Mouse (Mus musculus) CH12.LX (cell line): ENCODE data around the gene Prdm8. TPM values are rescaled to one million over a fixed set of nuclear protein-coding genes. Genes with fewer than 3 reads are reported as not detected.

Source experiments
- DNase-seq: peaks from one replicate; pipeline ENCODE4 v3.0.0-alpha.2; 2013; ENCODE audit errors: extremely low read depth
- H3K27ac ChIP-seq: 2 replicates; pipeline ENCODE4 v1.5.1; 2012; ENCODE audit warnings: low read depth, mild to moderate bottlenecking, control low read depth, moderate library complexity; ENCODE audit not compliant: insufficient read depth
- H3K27me3 ChIP-seq: replicated peaks from 2 replicates; pipeline ENCODE3; 2012; ENCODE audit warnings: inconsistent platforms
- H3K36me3 ChIP-seq, 2 experiments: replicated peaks in 1 of 2; 2 replicates each; pipeline versions ENCODE3 to v1.6.1; 2012; ENCODE audit warnings: inconsistent platforms in 1 of 2, low read length in 1 of 2, mild to moderate bottlenecking in 1 of 2, mixed read lengths in 1 of 2, moderate library complexity in 1 of 2; ENCODE audit not compliant: control insufficient read depth in 1 of 2, insufficient read depth in 1 of 2
- H3K4me1 ChIP-seq, 2 experiments: 2 replicates each; pipeline ENCODE4 v1.6.1; 2012; ENCODE audit warnings: inconsistent platforms in 1 of 2, moderate library complexity in 1 of 2; ENCODE audit not compliant: insufficient read depth in 2 of 2, control insufficient read depth in 1 of 2
- H3K4me2 ChIP-seq: 2 replicates; pipeline ENCODE4 v1.6.1; 2012; ENCODE audit warnings: low read depth, mild to moderate bottlenecking, control low read depth; ENCODE audit not compliant: poor library complexity, insufficient read depth, severe bottlenecking
- H3K4me3 ChIP-seq, 3 experiments: fragments of 150-350 bp in 1 of 3; sonication (generic) in 1 of 3; replicated peaks in 1 of 3; 2 replicates each; pipeline versions ENCODE3 to v1.5.1; 2011 to 2012; ENCODE audit warnings: low read depth in 2 of 3, low read length in 2 of 3, mild to moderate bottlenecking in 2 of 3, moderate library complexity in 2 of 3, control low read depth in 1 of 3, improper control_type of control experiment in 1 of 3, inconsistent platforms in 1 of 3, mixed read lengths in 1 of 3; ENCODE audit not compliant: poor library complexity in 1 of 3
- H3K79me2 ChIP-seq: replicated peaks from 2 replicates; pipeline ENCODE4 v1.6.1; 2012; ENCODE audit warnings: mild to moderate bottlenecking, moderate library complexity; ENCODE audit not compliant: control insufficient read depth, poor library complexity, insufficient read depth, severe bottlenecking; ENCODE audit errors: extremely low read depth
- H3K9ac ChIP-seq: 2 replicates; pipeline ENCODE4 v1.6.1; 2012; ENCODE audit warnings: low read depth, mild to moderate bottlenecking, control low read depth, moderate library complexity; ENCODE audit not compliant: insufficient read depth
- H3K9me3 ChIP-seq: replicated peaks from 2 replicates; pipeline ENCODE3; 2012; ENCODE audit warnings: low read length, inconsistent platforms, mixed read lengths
- BHLHE40 ChIP-seq: IDR thresholded peaks from 2 replicates; pipeline ENCODE4 v1.6.1; 2011; ENCODE audit warnings: mild to moderate bottlenecking, low read depth, low read length, improper control_type of control experiment
- CHD1 ChIP-seq: IDR thresholded peaks from 2 replicates; pipeline ENCODE4 v1.6.1; 2012; ENCODE audit warnings: low read depth, low read length, improper control_type of control experiment, inconsistent platforms
- CHD2 ChIP-seq: IDR thresholded peaks from 2 replicates; pipeline ENCODE4 v1.6.1; 2011; ENCODE audit warnings: low read length, improper control_type of control experiment
- CTCF ChIP-seq, 2 experiments: IDR thresholded peaks in 1 of 2; conservative IDR thresholded peaks in 1 of 2; 2 replicates each; pipeline ENCODE4 v1.5.1; 2011 to 2012; ENCODE audit warnings: low read depth in 2 of 2, low read length in 2 of 2, improper control_type of control experiment in 1 of 2, inconsistent platforms in 1 of 2, mild to moderate bottlenecking in 1 of 2, moderate library complexity in 1 of 2
- E2F4 ChIP-seq: IDR thresholded peaks from 2 replicates; pipeline ENCODE4 v1.6.1; 2011; ENCODE audit warnings: low read depth, low read length, improper control_type of control experiment; ENCODE audit not compliant: insufficient replicate concordance
- ELF1 ChIP-seq: IDR thresholded peaks from 2 replicates; pipeline ENCODE4 v1.6.1; 2014; ENCODE audit warnings: low read depth, mild to moderate bottlenecking, inconsistent platforms, low read length, improper control_type of control experiment
- EP300 ChIP-seq: IDR thresholded peaks from 2 replicates; pipeline ENCODE4 v1.6.1; 2011; ENCODE audit warnings: low read length, improper control_type of control experiment
- ETS1 ChIP-seq: conservative IDR thresholded peaks from 2 replicates; pipeline ENCODE4 v1.6.1; 2012; ENCODE audit warnings: low read depth, mild to moderate bottlenecking, inconsistent platforms, low read length, improper control_type of control experiment, moderate library complexity
- GABPA ChIP-seq: IDR thresholded peaks from 2 replicates; pipeline ENCODE4 v1.6.1; 2012; ENCODE audit warnings: low read depth, low read length, improper control_type of control experiment, inconsistent platforms; ENCODE audit not compliant: insufficient replicate concordance
- HCFC1 ChIP-seq: IDR thresholded peaks from 2 replicates; pipeline ENCODE4 v1.6.1; 2012; ENCODE audit warnings: low read depth, mild to moderate bottlenecking, inconsistent platforms, low read length, improper control_type of control experiment
- IRF4 ChIP-seq: IDR thresholded peaks from 2 replicates; pipeline ENCODE4 v1.6.1; 2014; ENCODE audit warnings: low read depth, mild to moderate bottlenecking, inconsistent platforms, low read length, improper control_type of control experiment
- JUN ChIP-seq: IDR thresholded peaks from 2 replicates; pipeline ENCODE4 v1.6.1; 2011; ENCODE audit warnings: low read depth, mild to moderate bottlenecking, low read length, improper control_type of control experiment, moderate library complexity; ENCODE audit not compliant: insufficient read depth
- KAT2A ChIP-seq: IDR thresholded peaks from 2 replicates; pipeline ENCODE4 v1.6.1; 2012; ENCODE audit warnings: low read length, improper control_type of control experiment, inconsistent platforms; ENCODE audit not compliant: insufficient replicate concordance
- MAFK ChIP-seq: IDR thresholded peaks from 2 replicates; pipeline ENCODE4 v1.6.1; 2011; ENCODE audit warnings: low read length, improper control_type of control experiment; ENCODE audit not compliant: insufficient replicate concordance
- MAX ChIP-seq: IDR thresholded peaks from 2 replicates; pipeline ENCODE4 v1.6.1; 2011; ENCODE audit warnings: low read length, improper control_type of control experiment
- MAZ ChIP-seq: IDR thresholded peaks from 2 replicates; pipeline ENCODE4 v1.6.1; 2012; ENCODE audit warnings: low read depth, mild to moderate bottlenecking, inconsistent platforms, low read length, improper control_type of control experiment, moderate library complexity
- MEF2A ChIP-seq: IDR thresholded peaks from 2 replicates; pipeline ENCODE4 v1.6.1; 2014; ENCODE audit warnings: low read depth, mild to moderate bottlenecking, inconsistent platforms, low read length, improper control_type of control experiment, borderline replicate concordance
- MXI1 ChIP-seq: IDR thresholded peaks from 2 replicates; pipeline ENCODE4 v1.6.1; 2011; ENCODE audit warnings: mild to moderate bottlenecking, low read depth, low read length, improper control_type of control experiment
- MYC ChIP-seq: IDR thresholded peaks from 2 replicates; pipeline ENCODE4 v1.6.1; 2011; ENCODE audit warnings: low read depth, mild to moderate bottlenecking, improper control_type of control experiment, low read length
- NELFE ChIP-seq: IDR thresholded peaks from 2 replicates; pipeline ENCODE4 v1.6.1; 2011; ENCODE audit warnings: low read depth, low read length, improper control_type of control experiment
- NRF1 ChIP-seq: IDR thresholded peaks from 2 replicates; pipeline ENCODE4 v1.6.1; 2014; ENCODE audit warnings: low read depth, mild to moderate bottlenecking, inconsistent platforms, low read length, improper control_type of control experiment, moderate library complexity
- PAX5 ChIP-seq: IDR thresholded peaks from 2 replicates; pipeline ENCODE4 v1.6.1; 2012; ENCODE audit warnings: low read length, inconsistent platforms, mixed read lengths
- POLR2A ChIP-seq: IDR thresholded peaks from 2 replicates; pipeline ENCODE4 v1.6.1; 2011; ENCODE audit warnings: low read depth, mild to moderate bottlenecking, improper control_type of control experiment, low read length
- RAD21 ChIP-seq: IDR thresholded peaks from 2 replicates; pipeline ENCODE4 v1.6.1; 2011; ENCODE audit warnings: low read depth, mild to moderate bottlenecking, low read length, improper control_type of control experiment, moderate library complexity
- RCOR1 ChIP-seq: conservative IDR thresholded peaks from 2 replicates; pipeline ENCODE4 v1.6.1; 2012; ENCODE audit warnings: low read depth, mild to moderate bottlenecking, inconsistent platforms, low read length, improper control_type of control experiment
- SIN3A ChIP-seq: IDR thresholded peaks from 2 replicates; pipeline ENCODE4 v1.6.1; 2012; ENCODE audit warnings: low read length, improper control_type of control experiment, inconsistent platforms
- SMC3 ChIP-seq: IDR thresholded peaks from 2 replicates; pipeline ENCODE4 v1.6.1; 2011; ENCODE audit warnings: low read depth, low read length, improper control_type of control experiment
- TBP ChIP-seq: conservative IDR thresholded peaks from 2 replicates; pipeline ENCODE4 v1.6.1; 2011; ENCODE audit warnings: low read depth, low read length, improper control_type of control experiment
- TCF12 ChIP-seq: IDR thresholded peaks from 2 replicates; pipeline ENCODE4 v1.6.1; 2014; ENCODE audit warnings: low read depth, mild to moderate bottlenecking, inconsistent platforms, low read length, improper control_type of control experiment
- UBTF ChIP-seq: IDR thresholded peaks from 2 replicates; pipeline ENCODE4 v1.6.1; 2012; ENCODE audit warnings: low read depth, mild to moderate bottlenecking, inconsistent platforms, low read length, improper control_type of control experiment, moderate library complexity
- USF1 ChIP-seq: IDR thresholded peaks from 2 replicates; pipeline ENCODE4 v1.6.1; 2014; ENCODE audit warnings: low read depth, mild to moderate bottlenecking, inconsistent platforms, low read length, improper control_type of control experiment
- USF2 ChIP-seq: conservative IDR thresholded peaks from 2 replicates; pipeline ENCODE4 v1.6.1; 2011; ENCODE audit warnings: low read depth, low read length, improper control_type of control experiment
- ZC3H11A ChIP-seq: IDR thresholded peaks from 2 replicates; pipeline ENCODE4 v1.6.1; 2012; ENCODE audit warnings: low read depth, mild to moderate bottlenecking, inconsistent platforms, low read length, improper control_type of control experiment
- ZMIZ1 ChIP-seq: IDR thresholded peaks from 2 replicates; pipeline ENCODE4 v1.6.1; 2012; ENCODE audit warnings: low read depth, mild to moderate bottlenecking, inconsistent platforms, low read length, improper control_type of control experiment
- dilution Hi-C: fragments of 300-500 bp; cut with MboI; formaldehyde crosslinking; loops from 2 replicates; pipeline ENCODE4 v1.14.3; 2020; ENCODE audit warnings: low sequenced_read_pairs; ENCODE audit not compliant: extremely low pct_unique_long_range_greater_than_20kb, extremely low pct_ligation_motif_present
- in situ Hi-C: fragments of 300-500 bp; cut with MboI; formaldehyde crosslinking; loops from 3 replicates; pipeline ENCODE4 v1.14.3; 2019; ENCODE audit warnings: low sequenced_read_pairs, low pct_ligation_motif_present, low pct_unique_long_range_greater_than_20kb, mixed read lengths
- polyA plus RNA-seq: library from polyadenylated mRNA; unstranded; fragments of >175 nt; gene quantifications from 2 replicates; pipeline ENCODE4 v1.2.1, GENCODE M21; 2012; ENCODE audit warnings: low read depth; ENCODE audit not compliant: insufficient read length
- total RNA-seq, 2 experiments: library from RNA; depleted of rRNA; stranded (reverse); fragments of 300-350 nt in 1 of 2; fragments of >200 nt in 1 of 2; gene quantifications; 2 replicates each; pipeline ENCODE4 v1.2.3; 2012 to 2014

Gene Prdm8
- total RNA-seq (2012; rRNA removed) (0.04 TPM in 2 replicates), total RNA-seq (2014; rRNA removed) (0.08 and 0.09 TPM in 2 replicates), polyA plus RNA-seq (0.06 and 0.18 TPM in 2 replicates)

DNA sequence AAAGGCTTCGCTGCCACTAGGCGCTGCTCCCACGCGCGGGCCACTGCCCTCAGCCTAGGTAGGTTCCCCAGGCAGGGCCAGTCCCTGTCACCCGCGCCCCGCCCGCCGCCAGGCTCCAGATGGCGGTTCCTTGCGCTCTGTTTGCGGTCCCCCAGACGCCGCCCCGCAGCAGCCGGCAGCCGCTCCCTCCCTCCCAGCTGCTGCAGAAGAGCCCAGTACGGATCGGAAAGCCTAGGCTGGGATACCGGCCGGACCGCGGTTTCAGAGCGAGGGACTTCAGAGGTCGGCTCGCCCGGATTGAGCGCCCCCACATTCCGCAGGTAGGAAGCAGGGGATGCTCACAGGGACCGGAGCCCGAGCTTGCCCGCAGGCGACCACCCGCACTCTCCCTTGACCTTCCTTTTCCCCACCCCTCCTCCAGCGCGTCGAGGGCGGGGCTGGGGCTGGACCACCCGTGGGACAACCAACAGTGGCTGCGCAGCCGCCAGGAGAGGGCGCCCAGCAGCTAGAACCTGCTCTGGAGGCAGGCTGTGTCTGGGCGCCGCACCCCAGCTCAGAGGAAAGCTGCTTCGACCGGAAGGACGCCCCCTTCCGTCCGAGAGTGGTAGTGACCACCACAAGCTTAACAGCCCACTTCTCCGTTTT is at the start of gene Prdm8:
Gene Prdm8, plus strand, starts transcription at position 19 of the 645 bp plus-strand sequence.
- Histone ChIP-seq H3K9me3 (no peaks in the 10 kb centered on the region), H3K9ac (peak within 1 kb of the TSS; percentile 27), H3K79me2 (no peaks in the 10 kb centered on the region), H3K36me3 (no peaks in the 10 kb centered on the region), H3K27me3 (no peaks in the 10 kb centered on the region), H3K27ac (no peak within 1 kb of the TSS), H3K4me2 (peak within 1 kb of the TSS; percentile 63; the same call in 1 of the 2 replicates), H3K4me1 (no peaks in the 10 kb centered on the region), H3K4me3 (peak within 1 kb of the TSS; percentile 23 to 52 (median 49))
- dilution Hi-C loops: no loop called here
- in situ Hi-C loops: no loop called here
- TF ChIP-seq MYC (no peak), RAD21 (peak; percentile 42), TBP (no peak), IRF4 (no peak), MAX (no peak), ZC3H11A (no peak), MXI1 (no peak), CHD2 (no peak), JUN (no peak), E2F4 (no peak), MAFK (no peak), NELFE (no peak), RCOR1 (no peak), ETS1 (no peak), MEF2A (no peak), BHLHE40 (no peak), GABPA (no peak), ELF1 (0 out of 2 replicates have a peak, but pooled peaks have one; percentile 13), HCFC1 (no peak), CHD1 (no peak), PAX5 (no peak), USF1 (no peak), TCF12 (no peak), UBTF (no peak), POLR2A (no peak), SMC3 (peak; percentile 63), CTCF (conservative IDR thresholded peaks at IDR 0.05 in 1 of 2, IDR thresholded peaks at IDR 0.05 in 1 of 2; ENCODE audit: low read depth in 2 of 2, low read length in 2 of 2) (peak in 1 of 2 experiments; percentile 81; a peak in 2 of 4 replicates), EP300 (no peak), SIN3A (no peak), MAZ (no peak), NRF1 (no peak), USF2 (no peak), KAT2A (no peak), ZMIZ1 (no peak)
- peak; percentile 68 for DNase-seq
